Mouse (Mus musculus) forebrain, embryonic 10.5 days (tissue): ENCODE measurements at regions not wholly inside any gene's neighbourhood (a gene's known extent, or its start where the extent isn't known, plus 50 kb on each side); places are given as distances from the start of the nearest gene placed in this dataset.

Experiments used
- DNase-seq: peaks from one replicate; pipeline ENCODE4 v3.0.0-alpha.2; 2017; ENCODE audit warnings: low spot score; ENCODE audit errors: extremely low spot score
- H3K27ac ChIP-seq: fragments of 300-500 bp; sonication (generic); 2 replicates; pipeline ENCODE4 v1.5.1; 2016; ENCODE audit warnings: mild to moderate bottlenecking
- H3K27me3 ChIP-seq: fragments of 300-500 bp; sonication (generic); 2 replicates; pipeline ENCODE4 v1.6.1; 2016; ENCODE audit warnings: mild to moderate bottlenecking; ENCODE audit not compliant: poor library complexity, severe bottlenecking
- H3K36me3 ChIP-seq: fragments of 300-500 bp; sonication (generic); replicated peaks from 2 replicates; pipeline ENCODE4 v1.6.1; 2016; ENCODE audit warnings: mild to moderate bottlenecking, moderate library complexity
- H3K4me1 ChIP-seq: fragments of 300-500 bp; sonication (generic); 2 replicates; pipeline ENCODE4 v1.6.1; 2016
- H3K4me3 ChIP-seq: fragments of 300-500 bp; sonication (generic); 2 replicates; pipeline ENCODE4 v1.5.1; 2016; ENCODE audit warnings: mild to moderate bottlenecking, moderate library complexity
- H3K9me3 ChIP-seq: fragments of 300-500 bp; sonication (generic); 2 replicates; pipeline ENCODE4 v1.6.1; 2016; ENCODE audit warnings: mild to moderate bottlenecking, moderate library complexity
- WGBS: fragments of 180-500 bp; shearing (Covaris S2); methylation state at CpG from one replicate; pipeline ENCODE4 v1.1.7; 2016; 5-methylcytosine and 5-hydroxymethylcytosine counted together

GRCm38 (mm10) chr4:131373172-131373571 is 429.0 kb downstream of the Matn1 start:
- WGBS, result 86% methylated on average over 3 of the region's 3 CpGs
- H3K9me3 ChIP-seq, result no peaks in the 10 kb centered on the region
- H3K36me3 ChIP-seq, result no peaks in the 10 kb centered on the region
- H3K27ac ChIP-seq, result no peak overlapping the region
- H3K4me3 ChIP-seq, result no peak overlapping the region
- DNase-seq, result no peak
- peaks cover 19% of the 10 kb centered on the region for H3K4me1 ChIP-seq
- H3K27me3 ChIP-seq, result peaks cover 10% of the 10 kb centered on the region; the same call in 1 of the 2 replicates

GRCm38 (mm10) chr4:131374527-131375290 is 430.5 kb downstream of the Matn1 start:
- Histone ChIP-seq H3K4me1 (peaks cover 18% of the 10 kb centered on the region), H3K4me3 (no peak overlapping the region), H3K27me3 (peaks cover 10% of the 10 kb centered on the region; the same call in 1 of the 2 replicates), H3K27ac (no peak overlapping the region), H3K9me3 (no peaks in the 10 kb centered on the region), H3K36me3 (no peaks in the 10 kb centered on the region)
- WGBS, result 88% methylated on average over 6 of the region's 6 CpGs
- no peak for DNase-seq

- H3K27me3 ChIP-seq, result no peaks in the 10 kb centered on the region; the same call in 1 of the 2 replicates
- no peak for DNase-seq
- WGBS, result 78% methylated on average over 9 of the region's 9 CpGs
- no peak overlapping the region for H3K4me3 ChIP-seq
- no peaks in the 10 kb centered on the region for H3K36me3 ChIP-seq
- H3K4me1 ChIP-seq, result peaks cover 9% of the 10 kb centered on the region; the same call in 1 of the 2 replicates
- no peaks in the 10 kb centered on the region for H3K9me3 ChIP-seq
- no peak overlapping the region for H3K27ac ChIP-seq
Observed at GRCm38 (mm10) chr4:131381063-131381462, 436.9 kb downstream of the Matn1 start.

GRCm38 (mm10) chr4:131381529-131381928 is 437.3 kb downstream of the Matn1 start:
- WGBS, result 90% methylated on average over 7 of the region's 7 CpGs
- Histone ChIP-seq H3K4me3 (no peak overlapping the region), H3K4me1 (peaks cover 9% of the 10 kb centered on the region; the same call in 1 of the 2 replicates), H3K27me3 (no peaks in the 10 kb centered on the region; the same call in 1 of the 2 replicates), H3K36me3 (no peaks in the 10 kb centered on the region), H3K27ac (no peak overlapping the region), H3K9me3 (no peaks in the 10 kb centered on the region)
- no peak for DNase-seq

- no peak for DNase-seq
- WGBS, result 90% methylated on average over 5 of the region's 5 CpGs
Observed at GRCm38 (mm10) chr4:131383862-131384261, 439.7 kb downstream of the Matn1 start.

GRCm38 (mm10) chr4:131386961-131387360 is 442.8 kb downstream of the Matn1 start:
- Histone ChIP-seq H3K4me3 (no peak overlapping the region), H3K27ac (no peak overlapping the region), H3K36me3 (no peaks in the 10 kb centered on the region), H3K4me1 (peaks cover 12% of the 10 kb centered on the region), H3K27me3 (no peaks in the 10 kb centered on the region; the same call in 1 of the 2 replicates), H3K9me3 (peaks cover 4% of the 10 kb centered on the region; the same call in 1 of the 2 replicates)
- no peak for DNase-seq
- WGBS, result 90% methylated on average over 10 of the region's 10 CpGs

More at GRCm38 (mm10) chr4:131383862-131384261, 439.7 kb downstream of the Matn1 start:
- no peak overlapping the region for H3K27ac ChIP-seq
- H3K4me1 ChIP-seq, result peaks cover 9% of the 10 kb centered on the region; the same call in 1 of the 2 replicates
- no peak overlapping the region for H3K4me3 ChIP-seq
- no peaks in the 10 kb centered on the region; the same call in 1 of the 2 replicates for H3K27me3 ChIP-seq
- H3K36me3 ChIP-seq, result no peaks in the 10 kb centered on the region
- peaks cover 4% of the 10 kb centered on the region; the same call in 1 of the 2 replicates for H3K9me3 ChIP-seq

- WGBS, result 64% methylated on average over 10 of the region's 10 CpGs
- H3K27ac ChIP-seq, result peak overlapping the region; percentile 48
- DNase-seq, result no peak
- peaks cover 4% of the 10 kb centered on the region; the same call in 1 of the 2 replicates for H3K9me3 ChIP-seq
- peaks cover 35% of the 10 kb centered on the region for H3K4me1 ChIP-seq
- H3K36me3 ChIP-seq, result no peaks in the 10 kb centered on the region
- H3K27me3 ChIP-seq, result no peaks in the 10 kb centered on the region
- no peak overlapping the region for H3K4me3 ChIP-seq
Observed at GRCm38 (mm10) chr4:131391119-131391923, 446.8 kb downstream of the Ptpru start.

GRCm38 (mm10) chr4:131391924-131392297 is 446.2 kb downstream of the Ptpru start:
- Histone ChIP-seq H3K4me1 (peaks cover 35% of the 10 kb centered on the region), H3K9me3 (peaks cover 4% of the 10 kb centered on the region; the same call in 1 of the 2 replicates), H3K4me3 (no peak overlapping the region), H3K27ac (peak overlapping the region; percentile 48; the same call in 1 of the 2 replicates), H3K36me3 (no peaks in the 10 kb centered on the region), H3K27me3 (no peaks in the 10 kb centered on the region)
- no peak for DNase-seq
- WGBS, result 83% methylated on average over 3 of the region's 3 CpGs

GRCm38 (mm10) chr4:131392478-131392877 is 445.6 kb downstream of the Ptpru start:
- H3K27me3 ChIP-seq, result no peaks in the 10 kb centered on the region
- H3K36me3 ChIP-seq, result no peaks in the 10 kb centered on the region
- DNase-seq, result no peak
- H3K9me3 ChIP-seq, result peaks cover 4% of the 10 kb centered on the region; the same call in 1 of the 2 replicates
- H3K4me3 ChIP-seq, result no peak overlapping the region
- peaks cover 35% of the 10 kb centered on the region for H3K4me1 ChIP-seq
- 82% methylated on average over 3 of the region's 3 CpGs for WGBS
- H3K27ac ChIP-seq, result 0 out of 2 replicates have a peak overlapping the region, but pooled peaks have one; percentile 30

- Histone ChIP-seq H3K9me3 (no peaks in the 10 kb centered on the region), H3K27me3 (no peaks in the 10 kb centered on the region; the same call in 1 of the 2 replicates), H3K27ac (no peak overlapping the region), H3K4me3 (no peak overlapping the region), H3K36me3 (no peaks in the 10 kb centered on the region), H3K4me1 (peaks cover 31% of the 10 kb centered on the region)
- WGBS, result 91% methylated on average over 8 of the region's 8 CpGs
- DNase-seq, result no peak
Observed at GRCm38 (mm10) chr4:131396226-131396840, 441.8 kb downstream of the Ptpru start.

GRCm38 (mm10) chr4:131397161-131397560 is 440.9 kb downstream of the Ptpru start:
- Histone ChIP-seq H3K4me3 (no peak overlapping the region), H3K9me3 (peaks cover 2% of the 10 kb centered on the region; the same call in 1 of the 2 replicates)
- WGBS, result 91% methylated on average over 10 of the region's 10 CpGs

GRCm38 (mm10) chr4:131400756-131401155 is 437.3 kb downstream of the Ptpru start:
- WGBS, result 25% methylated on average over 11 of the region's 11 CpGs

More at GRCm38 (mm10) chr4:131397161-131397560, 440.9 kb downstream of the Ptpru start:
- Histone ChIP-seq H3K4me1 (peaks cover 24% of the 10 kb centered on the region), H3K27me3 (no peaks in the 10 kb centered on the region; the same call in 1 of the 2 replicates), H3K36me3 (no peaks in the 10 kb centered on the region), H3K27ac (no peak overlapping the region)
- no peak for DNase-seq

More at GRCm38 (mm10) chr4:131400756-131401155, 437.3 kb downstream of the Ptpru start:
- Histone ChIP-seq H3K27me3 (no peaks in the 10 kb centered on the region; the same call in 1 of the 2 replicates), H3K36me3 (no peaks in the 10 kb centered on the region), H3K27ac (no peak overlapping the region), H3K4me1 (peaks cover 14% of the 10 kb centered on the region), H3K4me3 (no peak overlapping the region), H3K9me3 (peaks cover 4% of the 10 kb centered on the region; the same call in 1 of the 2 replicates)
- peak; percentile 66 for DNase-seq
